Mouse (Mus musculus) cortical plate, adult 2 months (tissue): ENCODE measurements around the gene Dolpp1.

Experiments used
- CTCF ChIP-seq: fragments of 200-500 bp; IDR thresholded peaks from 2 replicates; pipeline ENCODE4 v1.5.1; 2011; ENCODE audit warnings: mild to moderate bottlenecking, control low read depth, low read length; ENCODE audit not compliant: insufficient read depth; ENCODE audit errors: extremely low read depth
- POLR2A ChIP-seq: fragments of 200-500 bp; IDR thresholded peaks from 2 replicates; pipeline ENCODE4 v1.6.1; 2011; ENCODE audit warnings: mild to moderate bottlenecking, low read length, control low read depth; ENCODE audit not compliant: insufficient read depth; ENCODE audit errors: extremely low read depth

GRCm38 (mm10) chr2:30418259-30418658, 26.2 kb downstream of the Dolpp1 start:
- no peak for TF ChIP-seq CTCF
- TF ChIP-seq POLR2A, result no peak
